Mouse (Mus musculus) cerebellum, postnatal 4 days (tissue): Measurements from ENCODE around the gene Cldn7.
A peak's percentile ranks its signal among the peaks of the same experiment; 100 is the strongest.
"Not testable (repeated sequence)": the region's sequence is repeated elsewhere in the genome, so short reads cannot be mapped to it uniquely, and the experiment has no call there.

Source experiments
- DNase-seq, 2 experiments: peaks; one replicate each; pipeline ENCODE4 v3.0.0; 2022; ENCODE audit warnings: low spot score in 2 of 2, mixed read lengths in 1 of 2

Cldn7 gene

DNA sequence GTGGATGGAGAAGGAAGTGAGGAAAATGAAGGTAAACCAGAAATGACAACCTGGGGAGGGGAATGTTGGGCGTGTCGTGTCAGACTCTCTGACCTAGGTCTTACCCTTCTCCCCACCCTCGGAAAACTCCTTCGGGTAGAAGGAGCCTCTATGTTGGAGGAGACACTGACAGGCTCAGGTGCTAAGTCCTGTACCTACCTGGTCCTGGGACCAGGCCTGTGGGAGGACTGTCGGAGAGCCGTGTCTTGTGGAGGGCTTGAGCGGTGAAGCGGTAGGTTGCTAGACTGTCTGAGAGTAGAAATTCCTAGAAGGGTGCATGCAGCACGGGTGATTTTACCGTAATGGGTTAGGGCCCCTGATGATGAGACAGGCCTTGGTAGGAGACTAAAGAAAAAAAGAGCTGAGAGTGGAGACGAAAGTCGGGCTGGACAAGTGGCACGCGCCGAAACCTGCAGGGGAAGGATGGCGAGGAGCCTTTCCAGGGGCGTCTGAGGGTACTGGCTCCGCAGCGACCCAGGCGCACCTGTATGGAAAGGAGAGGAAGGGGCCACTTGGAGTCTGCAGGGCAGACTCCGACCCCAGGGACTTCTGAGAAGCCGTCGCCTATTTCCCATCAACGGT is at the start of gene Cldn7:
Gene Cldn7, plus strand, starts transcription at position 130 of the 621 bp plus-strand sequence.
- DNase-seq = no peak

DNA sequence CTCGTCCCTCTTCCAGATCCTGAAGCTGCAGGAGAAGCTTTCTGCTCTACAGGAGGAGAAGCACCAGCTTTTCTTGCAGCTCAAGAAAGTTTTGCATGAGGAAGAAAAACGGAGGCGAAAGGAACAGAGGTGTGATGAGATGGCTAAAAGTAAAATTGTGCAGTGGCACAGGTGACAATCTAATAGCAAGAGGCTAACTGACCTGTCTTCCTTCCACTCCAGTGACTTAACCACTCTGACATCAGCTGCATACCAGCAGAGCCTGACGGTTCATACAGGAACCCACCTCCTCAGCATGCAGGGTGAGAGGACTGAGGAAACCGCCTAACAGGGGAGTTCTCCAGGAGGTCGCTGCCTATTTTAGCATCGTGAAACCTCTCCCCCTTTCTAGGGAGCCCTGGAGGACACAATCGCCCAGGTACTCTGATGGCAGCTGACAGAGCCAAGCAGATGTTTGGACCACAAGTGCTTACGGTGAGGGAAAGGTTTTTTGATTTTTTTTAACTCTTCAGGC is 49.6 kb upstream of the Cldn7 start:
- DNase-seq = no peak

DNA sequence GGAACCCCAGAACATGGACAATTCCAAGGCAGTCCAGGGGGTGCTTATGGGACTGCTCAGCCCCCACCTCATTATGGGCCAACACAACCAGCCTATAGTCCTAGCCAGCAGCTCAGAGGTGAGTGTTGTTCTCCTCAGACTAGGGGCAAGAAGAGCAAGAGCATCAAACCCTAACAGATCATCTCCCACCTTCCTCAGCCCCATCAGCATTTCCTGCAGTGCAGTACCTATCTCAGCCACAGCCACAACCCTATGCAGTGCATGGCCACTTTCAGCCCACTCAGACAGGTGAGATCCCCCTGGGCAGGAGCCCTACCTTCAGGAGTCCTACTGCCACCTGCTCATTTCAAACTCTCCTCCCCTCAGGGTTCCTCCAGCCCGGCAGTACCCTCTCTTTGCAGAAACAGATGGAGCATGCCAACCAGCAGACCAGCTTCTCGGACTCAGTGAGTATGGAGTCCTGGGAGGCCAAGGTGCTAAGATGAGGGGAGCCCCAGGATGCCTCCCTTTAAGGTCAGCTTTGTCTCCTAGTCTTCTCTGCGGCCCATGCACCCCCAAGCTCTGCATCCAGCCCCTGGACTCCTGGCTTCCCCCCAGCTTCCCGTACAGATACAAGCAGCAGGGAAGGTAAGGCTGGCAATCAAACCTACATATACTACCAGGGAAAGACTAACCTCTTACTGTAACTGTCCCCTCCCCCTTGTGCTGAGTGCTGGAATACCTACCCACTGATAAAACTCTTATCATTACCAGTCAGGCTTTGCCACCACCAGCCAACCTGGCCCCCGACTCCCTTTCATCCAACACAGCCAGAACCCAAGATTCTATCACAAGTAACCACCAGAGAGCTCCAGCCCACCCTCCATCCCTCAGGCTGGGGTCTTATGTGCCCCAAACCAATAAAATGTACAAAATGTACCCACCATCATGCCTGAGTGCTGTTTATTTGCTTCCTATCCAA is 48.6 kb upstream of the Cldn7 start:
- no peak for DNase-seq

DNA sequence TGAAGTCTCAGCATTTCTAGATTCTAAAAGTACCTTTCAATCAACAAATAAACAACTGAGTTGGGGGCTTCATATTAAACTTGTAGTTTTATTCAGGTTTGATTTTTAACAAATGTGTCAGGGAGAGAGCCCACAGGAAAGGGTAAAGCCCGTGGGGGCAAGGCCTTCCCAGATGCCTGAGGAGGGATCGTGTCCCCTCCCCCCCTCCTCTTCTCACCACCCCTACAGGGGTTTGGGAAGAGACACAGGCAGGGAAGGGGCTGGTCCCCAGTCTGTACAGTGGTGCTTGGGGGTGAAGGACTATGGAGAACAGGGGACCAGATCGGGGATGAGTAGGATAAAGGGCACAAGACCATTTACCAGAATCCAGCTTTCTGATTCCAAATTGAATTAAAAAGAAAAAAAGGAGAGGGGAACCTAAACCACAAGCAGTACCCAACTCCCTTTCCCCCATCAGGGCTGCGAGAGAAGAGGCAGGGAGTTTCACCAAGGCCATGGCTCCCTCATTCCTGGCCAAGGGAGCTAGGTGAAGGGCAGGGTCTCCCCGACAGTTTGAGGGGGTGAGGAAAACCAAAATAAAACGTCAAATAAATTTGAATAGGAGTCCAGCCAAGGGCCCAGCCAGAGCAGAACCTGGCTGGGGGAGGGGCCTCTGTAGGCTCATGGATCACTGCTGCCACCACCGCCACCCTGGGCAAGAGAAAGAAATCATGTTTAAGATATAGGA is 47.8 kb upstream of the Cldn7 start:
- DNase-seq = not testable (repeated sequence)

DNA sequence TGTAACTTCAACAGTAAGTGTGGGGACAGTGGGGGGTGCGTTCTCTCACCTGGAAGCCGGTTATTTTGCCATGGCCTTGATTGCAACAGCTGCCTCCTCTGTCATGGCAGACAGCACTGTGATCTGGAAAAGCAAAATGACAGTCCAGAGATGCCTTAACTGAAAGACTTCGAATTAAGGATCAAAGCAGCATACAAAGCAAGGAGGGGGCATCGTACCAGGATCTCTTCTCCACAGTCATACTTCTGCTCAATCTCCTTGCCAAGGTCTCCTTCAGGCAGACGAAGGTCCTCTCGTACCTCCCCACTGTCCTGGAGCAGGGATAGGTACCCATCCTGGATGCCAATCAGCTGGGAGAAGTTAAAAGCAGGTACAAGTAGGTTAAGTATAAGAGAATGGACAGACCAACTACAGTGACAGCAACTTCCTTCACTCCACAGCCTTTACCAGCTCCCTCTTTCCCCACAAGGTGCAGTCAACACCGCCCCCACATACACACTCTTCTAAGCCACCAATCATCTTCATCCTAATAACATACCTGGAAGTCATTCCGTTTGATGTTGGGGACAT is 47.1 kb upstream of the Cldn7 start:
- DNase-seq = no peak

DNA sequence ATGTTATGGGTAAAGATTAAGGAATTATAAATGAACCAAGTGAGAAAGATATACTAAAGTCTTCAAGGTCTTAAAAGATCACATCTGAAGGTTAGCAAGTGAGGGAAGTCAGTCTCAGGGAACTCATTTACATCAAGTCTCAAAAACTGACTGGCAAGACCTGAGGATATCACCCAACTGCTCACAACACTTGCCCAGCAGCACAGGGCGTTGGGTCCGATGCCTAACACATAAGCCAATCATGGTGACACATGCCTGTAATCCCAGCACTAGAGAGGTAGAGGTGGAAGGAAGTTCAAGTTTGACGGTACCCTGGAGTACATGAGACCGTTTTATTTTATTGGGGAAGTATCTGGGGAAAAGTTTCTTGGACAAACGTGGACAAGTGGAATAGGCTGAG is 46.5 kb upstream of the Cldn7 start:
- no peak for DNase-seq

DNA sequence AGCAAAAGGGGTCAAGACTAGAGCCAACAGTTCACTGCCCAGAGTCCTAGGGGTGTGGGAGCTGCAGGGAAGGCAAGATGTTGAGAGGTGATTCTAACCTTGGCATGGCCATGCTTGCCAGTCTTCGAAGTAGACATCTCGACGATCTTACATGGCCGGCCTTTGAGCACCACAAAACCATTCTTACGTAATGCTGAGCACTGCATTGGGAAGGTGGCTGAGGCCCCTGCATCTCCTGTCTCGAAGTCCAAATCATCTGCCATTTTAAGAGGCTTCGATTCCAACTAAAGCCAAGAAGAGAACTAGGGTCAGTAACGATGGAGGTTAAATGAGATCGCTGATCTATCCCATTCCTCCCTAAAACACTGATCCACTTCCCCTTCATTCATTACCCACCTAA is 45.5 kb upstream of the Cldn7 start:
- DNase-seq = no peak

DNA sequence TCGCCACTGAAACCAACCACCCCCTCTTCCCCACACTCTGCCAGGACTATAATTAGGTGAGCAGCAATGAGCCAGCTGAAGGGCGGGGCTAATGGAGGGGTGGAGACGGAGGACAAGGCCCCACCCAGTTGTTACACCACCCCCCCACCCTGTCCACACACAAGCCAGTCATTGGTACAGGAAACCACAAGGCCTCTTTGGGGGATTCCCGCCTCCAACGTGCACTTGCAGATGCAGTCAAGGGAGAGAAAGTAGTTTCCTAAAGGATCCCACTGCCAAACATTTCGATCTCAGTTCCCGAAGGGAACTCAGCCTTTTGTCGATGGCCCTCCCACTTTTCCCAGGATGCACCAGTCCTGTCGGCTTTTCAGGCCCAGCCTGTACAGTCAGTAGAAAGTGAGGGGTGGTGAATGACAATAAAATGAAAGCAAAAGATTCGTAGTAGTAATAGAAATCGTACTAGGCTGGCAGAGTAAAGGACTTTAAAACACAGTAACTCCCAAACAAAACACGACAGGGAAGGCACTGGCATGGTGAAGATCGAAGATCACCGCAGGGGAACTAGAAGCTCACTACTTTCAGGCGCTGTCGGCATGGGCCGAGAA is 44.8 kb upstream of the Cldn7 start:
- peak in 1 of 2 experiments; percentile 36 for DNase-seq

DNA sequence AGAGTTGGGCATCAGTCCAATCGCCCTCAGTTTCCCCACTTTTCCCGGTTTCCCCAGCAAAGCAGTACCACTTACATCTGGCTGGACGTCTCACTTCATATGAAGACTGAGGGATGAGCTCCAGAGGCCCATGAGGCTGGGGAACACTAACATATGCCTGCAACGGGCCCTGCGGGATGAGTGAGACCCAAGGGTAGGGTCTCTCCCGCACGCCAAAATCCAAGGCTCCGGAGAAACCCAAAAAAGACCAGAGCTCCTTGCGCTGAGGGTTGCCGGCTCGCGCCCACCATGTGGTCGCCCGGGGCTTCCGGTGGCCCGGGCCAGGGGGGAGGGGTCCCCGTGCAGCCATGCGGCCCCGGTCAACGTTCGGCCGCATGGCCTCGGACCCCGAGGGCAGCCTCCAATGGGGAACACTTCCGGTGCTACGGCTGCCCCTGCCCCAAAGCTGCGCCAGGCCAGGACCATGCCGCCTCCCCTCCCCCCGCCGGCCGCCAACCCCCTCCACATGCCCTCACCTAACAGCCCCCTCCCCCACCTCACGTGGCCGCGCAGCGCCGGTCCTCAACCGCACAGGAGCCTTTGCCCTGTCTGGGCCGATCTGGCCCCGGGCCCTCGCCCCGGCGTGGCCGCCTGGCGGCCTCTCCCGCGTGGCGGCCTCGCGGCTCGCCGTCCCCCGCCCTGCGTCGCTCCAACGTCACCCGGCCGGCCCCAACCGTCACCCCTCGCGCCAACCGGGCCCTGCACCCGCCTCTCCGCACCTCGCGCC is 44.1 kb upstream of the Cldn7 start:
- peak in 1 of 2 experiments; percentile 61 for DNase-seq

DNA sequence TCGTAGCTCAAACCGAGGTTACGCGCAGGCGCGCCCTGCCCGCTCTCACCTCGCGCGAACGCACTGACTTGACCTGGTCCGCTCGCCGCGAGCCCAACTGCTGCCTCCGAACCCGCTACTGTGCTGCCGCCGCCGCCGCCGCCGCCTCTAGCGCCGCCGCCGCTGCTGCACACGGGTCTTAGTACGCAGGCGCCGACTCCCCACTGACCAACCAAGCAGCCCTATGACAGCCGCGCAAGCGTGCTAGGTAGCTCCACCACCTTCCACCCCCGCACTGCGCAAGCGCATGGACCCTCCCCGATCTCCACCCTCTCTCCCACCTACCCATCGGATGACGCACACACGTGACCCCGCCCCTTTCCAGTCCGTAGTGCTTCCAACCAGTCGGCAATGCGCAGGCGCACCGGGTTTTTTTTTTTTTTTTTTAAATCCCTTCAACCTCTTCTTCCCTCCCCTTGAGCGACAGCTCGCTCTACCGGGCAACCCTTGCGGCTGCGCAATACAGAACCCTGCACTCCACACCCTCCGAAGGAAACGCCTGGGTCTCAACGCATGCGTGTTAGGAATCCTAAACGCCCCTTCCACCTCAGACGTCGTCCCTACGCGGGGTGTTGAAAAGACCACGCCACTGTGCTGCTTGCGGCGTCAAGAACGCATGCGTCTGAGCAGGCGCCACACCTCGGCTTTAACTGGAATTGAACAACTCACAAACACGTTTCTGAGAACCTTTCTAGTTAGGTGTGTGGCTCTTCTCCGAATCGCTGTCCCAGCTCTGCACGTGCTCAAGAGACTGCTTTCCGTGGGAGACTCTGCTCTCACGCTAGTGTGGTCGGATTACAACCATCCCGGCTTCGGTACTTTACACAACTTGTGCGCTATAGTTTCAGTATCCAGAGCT is 43.2 kb upstream of the Cldn7 start, which contains the start of gene Eif5a:
Gene Eif5a, minus strand, starts transcription at position 845 of the 898 bp plus-strand sequence.
- DNase-seq = peak; percentile 100

DNA sequence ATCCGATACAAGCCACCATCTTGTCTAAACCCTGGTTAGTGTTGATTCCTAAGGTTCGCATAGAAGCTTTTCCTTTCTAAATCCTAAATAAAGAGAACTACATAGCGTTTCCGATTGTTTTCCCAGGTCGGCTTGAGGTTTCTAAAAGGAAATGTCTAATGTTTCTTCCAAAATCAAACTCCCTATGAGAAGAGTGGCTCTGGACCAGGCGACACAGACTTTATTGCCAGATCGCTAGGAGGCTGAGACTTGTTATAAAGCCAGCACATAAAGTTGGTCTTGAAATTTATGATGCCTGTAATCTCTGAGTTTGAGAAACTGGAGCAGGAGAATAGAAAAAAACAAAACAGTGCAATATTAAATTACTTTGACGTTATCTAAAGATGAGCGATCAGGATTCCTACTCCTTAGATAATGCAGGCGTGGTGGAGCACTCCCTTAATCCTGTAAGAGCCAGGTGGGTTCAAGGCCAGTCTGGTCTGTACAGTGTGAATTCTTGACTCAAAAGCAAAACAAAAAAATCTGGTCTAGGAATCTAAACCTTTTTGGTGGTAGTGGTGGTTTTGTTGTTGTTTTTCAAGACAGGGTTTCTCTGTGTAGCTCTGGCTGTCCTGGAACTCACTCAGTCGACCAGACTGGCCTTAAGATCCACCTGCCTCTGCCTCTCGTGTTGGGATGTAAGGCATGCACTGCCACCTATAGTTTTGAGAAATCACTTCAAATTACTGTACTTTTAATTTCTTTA is 42.4 kb upstream of the Cldn7 start:
- DNase-seq = no peak

DNA sequence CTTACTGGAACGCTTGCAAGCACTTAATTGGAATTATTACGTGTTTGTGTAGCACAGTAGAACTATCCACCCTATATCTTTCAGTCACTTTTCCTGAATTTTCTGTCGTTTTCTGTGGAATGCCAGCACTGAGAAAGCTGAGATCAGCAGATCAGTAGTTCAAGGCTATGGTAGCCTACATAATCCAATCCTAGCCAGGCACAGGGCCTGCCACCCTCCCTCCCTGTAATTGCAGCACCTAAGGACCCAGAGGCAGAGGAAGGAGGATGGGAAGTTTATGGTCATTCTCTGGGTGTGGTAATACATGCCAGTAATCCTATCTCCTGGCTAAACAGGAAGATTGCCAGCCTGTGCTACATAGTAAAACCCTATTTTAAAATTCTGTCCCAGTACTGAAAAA is 41.8 kb upstream of the Cldn7 start:
- no peak for DNase-seq

DNA sequence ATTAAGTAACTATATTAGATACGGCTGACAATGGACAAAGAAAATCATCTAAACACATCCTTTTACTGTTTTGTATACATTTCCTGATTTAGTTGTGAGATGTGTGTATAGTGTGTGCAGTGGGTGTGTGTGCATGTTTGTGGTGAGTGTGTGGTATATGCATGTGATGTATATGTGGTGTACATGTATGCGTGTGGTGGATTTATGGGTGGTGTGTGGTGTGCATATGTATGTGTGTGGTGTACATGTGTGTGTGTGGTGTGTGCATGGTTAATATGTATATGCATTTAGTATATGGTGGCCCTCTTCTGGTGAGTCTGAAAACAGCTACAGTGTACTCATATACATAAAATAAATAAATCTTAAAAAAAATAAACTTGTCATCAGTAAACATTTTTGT is 37.1 kb upstream of the Cldn7 start:
- no peak for DNase-seq

DNA sequence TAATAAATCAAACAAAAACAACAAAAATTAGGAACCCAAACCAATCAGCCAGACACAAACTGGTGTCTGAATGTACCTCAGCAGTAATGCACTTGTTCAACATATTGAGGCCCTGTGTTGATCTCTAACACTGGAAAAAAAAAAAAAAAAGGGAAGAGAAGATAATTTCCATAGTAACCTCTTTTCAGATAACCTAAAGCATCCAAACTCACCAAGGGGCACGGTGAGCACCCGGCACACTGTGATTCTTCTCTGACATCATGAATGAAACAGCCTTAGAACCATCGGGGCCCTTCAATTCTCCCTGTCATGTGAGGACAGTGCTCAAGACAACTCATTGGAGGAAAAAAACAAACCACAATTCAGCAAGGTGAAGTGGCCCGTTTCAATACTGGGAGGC is 34.9 kb upstream of the Cldn7 start:
- DNase-seq = no peak

DNA sequence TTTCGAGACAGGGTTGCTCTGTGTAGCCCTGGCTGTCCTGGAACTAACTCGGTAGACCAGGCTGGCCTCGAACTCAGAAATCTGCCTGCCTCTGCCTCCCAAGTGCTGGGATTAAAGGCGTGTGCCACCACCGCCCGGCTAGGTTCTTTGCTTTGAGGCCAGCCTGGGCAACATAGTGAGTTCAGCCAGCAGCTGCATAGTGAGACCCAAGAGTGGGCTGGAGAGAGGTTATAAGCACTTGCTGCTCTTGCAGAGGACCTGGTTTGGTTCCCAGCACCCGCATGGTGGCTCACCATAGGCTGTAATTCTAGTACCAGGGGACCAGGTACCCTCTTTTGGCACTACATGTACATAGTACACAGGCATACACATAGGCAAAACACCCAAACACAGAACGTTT is 34.4 kb upstream of the Cldn7 start:
- not testable (repeated sequence) for DNase-seq

DNA sequence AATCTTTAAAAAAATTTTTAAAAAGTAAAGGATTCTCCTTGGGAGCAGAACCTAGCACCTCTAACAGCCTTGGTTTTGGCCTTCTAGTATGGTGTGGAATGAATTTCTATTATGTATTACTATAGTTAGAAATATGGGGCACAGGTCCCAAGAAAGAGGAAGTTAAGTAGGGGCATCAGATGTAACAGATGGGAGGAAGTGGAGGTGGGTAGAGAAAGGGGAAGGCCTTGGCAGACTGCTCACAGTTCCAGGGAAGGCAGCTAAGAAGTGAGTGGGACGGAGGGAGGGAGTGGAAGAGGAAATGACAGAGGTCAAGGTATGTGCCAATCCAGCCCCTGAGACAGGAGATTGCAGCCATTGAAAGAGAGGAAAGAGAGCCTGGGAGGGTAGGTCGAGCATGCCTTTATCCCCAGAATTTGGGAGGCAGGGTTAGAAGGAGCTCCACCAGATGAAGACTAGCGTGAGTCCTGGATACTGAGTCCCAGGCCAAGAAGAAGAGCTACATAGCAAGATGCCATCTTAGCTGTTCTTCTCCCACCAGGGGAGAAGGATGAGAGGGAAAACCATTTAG is 33.5 kb upstream of the Cldn7 start:
- no peak for DNase-seq

DNA sequence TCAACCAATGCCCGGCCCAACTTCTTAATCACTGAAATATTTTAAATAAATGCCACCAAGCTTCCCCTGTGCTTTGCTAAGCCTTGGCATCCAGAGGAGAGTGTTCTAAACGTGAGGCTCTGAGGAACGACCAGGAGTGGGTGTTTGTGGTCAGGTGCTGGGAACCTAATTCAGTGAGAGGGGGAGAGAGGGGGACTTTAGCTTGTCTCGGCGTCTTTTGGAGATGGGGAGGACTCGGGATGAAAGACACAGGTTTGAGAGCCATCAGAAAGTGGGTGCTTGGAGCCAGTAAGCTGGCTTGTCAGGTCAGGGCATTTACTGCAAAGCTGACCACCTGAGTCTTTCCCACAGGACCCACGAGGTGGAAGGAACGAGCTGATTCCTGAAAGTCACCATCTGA is 32.8 kb upstream of the Cldn7 start:
- no peak for DNase-seq

DNA sequence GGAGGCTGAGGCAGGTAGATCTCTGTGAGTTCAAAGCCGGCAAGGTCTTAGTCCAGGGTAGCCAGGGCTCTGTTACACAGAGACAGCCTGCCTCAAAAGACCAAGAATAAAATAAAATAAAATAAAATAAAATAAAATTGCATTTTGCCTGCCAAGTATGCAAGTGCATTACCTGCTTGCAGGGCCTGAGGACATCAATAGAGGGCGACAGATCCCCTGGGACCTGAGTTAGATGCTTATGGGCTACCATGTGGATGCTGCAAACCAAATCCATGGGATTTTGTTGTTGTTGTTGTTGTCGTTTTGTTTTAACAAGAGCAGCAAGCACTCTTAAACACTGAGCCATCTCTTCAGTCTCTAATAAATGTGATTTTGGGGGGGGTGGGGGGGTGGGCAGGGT is 32.3 kb upstream of the Cldn7 start:
- no peak for DNase-seq
